Mouse (Mus musculus): Measurements from ENCODE around the gene Lrrc14b. TPM values are rescaled to one million over a fixed set of nuclear protein-coding genes. Genes with fewer than 3 reads are reported as not detected.

The Lrrc14b gene
- polyA plus RNA-seq, 1 experiment: 2.3 TPM

DNA sequence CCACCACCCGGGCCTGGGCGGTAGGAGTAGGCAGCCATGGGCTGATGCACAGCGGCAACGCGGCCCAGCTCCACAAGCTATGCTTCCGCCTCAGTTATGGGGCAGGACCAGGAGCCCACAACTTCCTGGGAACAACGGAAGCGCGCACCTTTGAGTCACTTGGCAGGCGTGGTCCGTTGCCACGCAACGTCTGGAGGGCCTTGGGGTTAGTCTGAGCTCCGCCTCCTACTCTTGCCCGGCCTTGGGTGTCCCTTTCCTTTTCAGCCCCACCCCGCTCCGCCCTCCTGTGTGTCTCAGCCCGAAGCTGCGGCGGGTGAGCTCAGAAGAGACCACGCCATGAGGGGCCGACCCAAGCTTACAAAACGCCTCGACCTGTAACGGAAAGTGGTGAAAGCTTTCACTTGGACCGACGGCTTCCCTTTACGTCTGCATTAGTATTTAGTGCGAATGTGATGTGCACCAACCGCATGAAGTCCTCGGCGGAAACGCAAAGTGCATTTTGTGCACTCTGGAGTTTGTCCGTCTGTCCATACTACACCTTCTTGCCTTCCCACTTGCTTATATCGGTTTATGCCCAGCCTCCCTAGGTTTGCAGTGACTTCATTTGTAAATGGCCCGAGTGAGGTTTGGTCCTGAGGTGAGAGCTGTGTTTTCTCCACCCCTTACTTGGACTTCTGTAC is 46.5 kb downstream of the Lrrc14b start, which contains the start of gene Pdcd6:
Gene Pdcd6 (minus strand): TSS at position 411 of the 680 bp plus-strand sequence.
- Histone ChIP-seq H3K4me3 (ENCODE audit: insufficient read depth, low read depth, low read length) (peak within 1 kb of the TSS; percentile 77), H3K4me1 (ENCODE audit: control insufficient read depth, insufficient read depth, insufficient read length, low read length) (no peaks in the 10 kb centered on the region), H3K27ac (replicated peaks; ENCODE audit: low read depth, low read length) (peak within 1 kb of the TSS; percentile 59)

GRCm38 (mm10) chr13:74316789-74317169 is 47.0 kb downstream of the Lrrc14b start:
- Histone ChIP-seq H3K4me3 (ENCODE audit: insufficient read depth, low read depth, low read length) (peak overlapping the region; percentile 77), H3K27ac (replicated peaks; ENCODE audit: low read depth, low read length) (peak overlapping the region; percentile 59), H3K4me1 (ENCODE audit: control insufficient read depth, insufficient read depth, insufficient read length, low read length) (no peaks in the 10 kb centered on the region)

DNA sequence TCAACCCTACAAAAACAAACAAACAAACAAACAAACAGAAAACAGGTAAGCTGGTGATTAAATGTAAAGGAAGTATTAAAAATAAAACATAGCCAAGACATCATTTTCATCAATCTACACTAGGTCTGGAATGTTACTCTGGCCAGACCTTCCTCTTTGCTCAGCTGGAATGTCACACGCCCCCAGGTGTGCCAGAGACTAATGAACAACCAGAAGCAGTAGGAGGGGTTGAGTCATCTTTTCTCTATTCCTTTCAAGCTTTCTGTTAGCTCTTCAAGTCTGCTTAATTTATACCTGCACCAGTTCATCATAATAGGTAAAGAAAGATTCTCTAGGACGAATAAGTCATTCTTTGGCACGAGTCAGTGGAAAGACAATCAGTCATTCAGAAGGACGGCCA is 47.4 kb downstream of the Lrrc14b start:
- H3K4me3 ChIP-seq (ENCODE audit: insufficient read depth, low read depth, low read length): peak overlapping the region; percentile 77
- peak overlapping the region; percentile 59 for H3K27ac ChIP-seq (replicated peaks; ENCODE audit: low read depth, low read length)
- H3K4me1 ChIP-seq (ENCODE audit: control insufficient read depth, insufficient read depth, insufficient read length, low read length): no peaks in the 10 kb centered on the region

DNA sequence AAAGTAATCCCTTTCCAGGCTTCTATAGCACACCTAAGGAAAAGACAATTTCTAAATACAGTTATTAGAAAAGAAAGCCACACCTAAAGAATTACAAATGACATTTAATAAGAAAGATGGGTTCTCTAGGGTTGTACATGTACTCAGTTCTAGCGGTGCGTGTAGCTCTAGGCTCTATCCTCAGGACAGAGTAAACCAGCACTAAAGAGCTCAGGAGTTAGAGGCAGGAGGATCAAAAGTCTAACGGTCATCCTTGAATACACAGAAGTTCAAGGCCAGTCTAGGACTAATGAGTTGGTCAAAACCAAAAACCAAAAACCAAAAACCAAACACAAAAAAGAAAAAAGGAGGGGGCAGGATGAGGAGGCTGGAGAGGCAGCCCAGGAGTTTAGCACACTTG is 49.2 kb downstream of the Lrrc14b start:
- Histone ChIP-seq H3K27ac (replicated peaks; ENCODE audit: low read depth, low read length) (no peak overlapping the region), H3K4me3 (ENCODE audit: insufficient read depth, low read depth, low read length) (no peak overlapping the region)

More for the DNA sequence above, 49.2 kb downstream of the Lrrc14b start:
- no peaks in the 10 kb centered on the region for H3K4me1 ChIP-seq (ENCODE audit: control insufficient read depth, insufficient read depth, insufficient read length, low read length)

Other genes starting within 250 kb of the Lrrc14b start
- gene Slc9a3, start 242.5 kb downstream of the Lrrc14b start, polyA plus RNA-seq (2012; ENCODE audit: insufficient read depth, insufficient read length, missing spikeins): not detected in 2 replicates
- gene Exoc3, start 155.3 kb downstream of the Lrrc14b start, polyA plus RNA-seq (2012; ENCODE audit: insufficient read depth, insufficient read length, missing spikeins): 46.9 and 55.9 TPM in 2 replicates
- not detected in 2 replicates for gene Ahrr, start 71.7 kb downstream of the Lrrc14b start, polyA plus RNA-seq (2012; ENCODE audit: insufficient read depth, insufficient read length, missing spikeins)
- 98.6 and 99.7 TPM in 2 replicates for gene Pdcd6, start 46.4 kb downstream of the Lrrc14b start, polyA plus RNA-seq (2012; ENCODE audit: insufficient read depth, insufficient read length, missing spikeins)
- 1,578 and 1,653 TPM in 2 replicates for gene Sdha, start 13.7 kb downstream of the Lrrc14b start, polyA plus RNA-seq (2012; ENCODE audit: insufficient read depth, insufficient read length, missing spikeins)
- 36.3 and 51.4 TPM in 2 replicates for gene Ccdc127, start 13.7 kb downstream of the Lrrc14b start, polyA plus RNA-seq (2012; ENCODE audit: insufficient read depth, insufficient read length, missing spikeins)
- gene Zfp72, start 26.8 kb upstream of the Lrrc14b start, polyA plus RNA-seq (2012; ENCODE audit: insufficient read depth, insufficient read length, missing spikeins): 4.0 and 4.8 TPM in 2 replicates
- 175 and 212 TPM in 2 replicates for gene Ftl1-ps1, start 35.7 kb upstream of the Lrrc14b start, polyA plus RNA-seq (2012; ENCODE audit: insufficient read depth, insufficient read length, missing spikeins)
- gene Zfp825, start 130.0 kb upstream of the Lrrc14b start, polyA plus RNA-seq (2012; ENCODE audit: insufficient read depth, insufficient read length, missing spikeins): 5.4 and 8.0 TPM in 2 replicates